20 mouse cellular contexts compared by ENCODE assay signal in genomic region chr1:63434052-63434451, GRCm38 (mm10). TPM values are rescaled to one million over a fixed set of nuclear protein-coding genes. Genes with fewer than 3 reads are reported as not detected.
DNase-seq lines count a peak whose midpoint lies in the region; ATAC-seq and TF ChIP-seq lines count a peak whose summit lies in the region.
"Had no signal": no experiment of that assay in that cellular context is flagged by ENCODE, and none has a peak within 500 bp of the region (broad histone marks: within the 10 kb centered on the region; RNA-seq: fewer than 3 reads in every experiment).

No protein-coding gene starts in this region.

- H3K4me3 ChIP-seq in heart, postnatal 0 days (ENCODE audit: low read depth, low read length) = no peak overlapping the region
- no peak overlapping the region for H3K4me3 ChIP-seq in liver, postnatal 0 days (ENCODE audit: low read depth, low read length)
- H3K4me3 ChIP-seq in liver, embryonic 11.5 days (ENCODE audit: low read depth, low read length) = no peak overlapping the region
- H3K4me3 ChIP-seq in midbrain, embryonic 15.5 days = no peak overlapping the region
- no peak overlapping the region for H3K4me3 ChIP-seq in midbrain, embryonic 14.5 days (replicated peaks; ENCODE audit: low read depth, low read length)
- H3K4me3 ChIP-seq: embryonic facial prominence, embryonic 13.5 days; forebrain, embryonic 12.5 days; heart, adult 2 months; hindbrain, embryonic 12.5 days had no signal

- H3K36me3 ChIP-seq in heart, postnatal 0 days (replicated peaks; ENCODE audit: control insufficient read depth, insufficient read depth, low read length) = no peaks in the 10 kb centered on the region
- H3K36me3 ChIP-seq in liver, postnatal 0 days (replicated peaks; ENCODE audit: insufficient read depth, low read length) = no peaks in the 10 kb centered on the region
- no peaks in the 10 kb centered on the region for H3K36me3 ChIP-seq in liver, embryonic 11.5 days (ENCODE audit: control insufficient read depth, insufficient read depth, low read length)
- no peaks in the 10 kb centered on the region for H3K36me3 ChIP-seq in midbrain, embryonic 15.5 days (replicated peaks)
- no peaks in the 10 kb centered on the region for H3K36me3 ChIP-seq in midbrain, embryonic 14.5 days (ENCODE audit: control insufficient read depth, insufficient read depth, low read length)
- H3K36me3 ChIP-seq: embryonic facial prominence, embryonic 13.5 days; forebrain, embryonic 12.5 days; hindbrain, embryonic 12.5 days had no signal

- no peaks in the 10 kb centered on the region for H3K9me3 ChIP-seq in heart, postnatal 0 days (replicated peaks; ENCODE audit: control insufficient read depth, low read length)
- H3K9me3 ChIP-seq in liver, postnatal 0 days (ENCODE audit: low read length) = no peaks in the 10 kb centered on the region
- H3K9me3 ChIP-seq in liver, embryonic 11.5 days (ENCODE audit: control insufficient read depth, low read length) = no peaks in the 10 kb centered on the region
- no peaks in the 10 kb centered on the region for H3K9me3 ChIP-seq in midbrain, embryonic 15.5 days
- H3K9me3 ChIP-seq in midbrain, embryonic 14.5 days (ENCODE audit: control insufficient read depth, low read length) = no peaks in the 10 kb centered on the region
- H3K9me3 ChIP-seq: embryonic facial prominence, embryonic 13.5 days; forebrain, embryonic 12.5 days; hindbrain, embryonic 12.5 days had no signal

- H3K9ac ChIP-seq in heart, postnatal 0 days (replicated peaks; ENCODE audit: low read depth, low read length) = no peak overlapping the region
- H3K9ac ChIP-seq in liver, postnatal 0 days (replicated peaks) = no peak overlapping the region
- no peak overlapping the region for H3K9ac ChIP-seq in liver, embryonic 11.5 days (ENCODE audit: low read depth, low read length)
- H3K9ac ChIP-seq in midbrain, embryonic 15.5 days = no peak overlapping the region
- no peak overlapping the region for H3K9ac ChIP-seq in midbrain, embryonic 14.5 days (replicated peaks; ENCODE audit: low read length)
- H3K9ac ChIP-seq: embryonic facial prominence, embryonic 13.5 days; forebrain, embryonic 12.5 days; hindbrain, embryonic 12.5 days had no signal

- DNase-seq in heart, postnatal 0 days (ENCODE audit: low spot score) = peak; percentile 18
- DNase-seq in heart, postnatal 4 days = no peak
- no peak for DNase-seq in liver, postnatal 0 days
- DNase-seq in liver, embryonic 11.5 days (ENCODE audit: low spot score) = no peak
- no peak for DNase-seq in midbrain, embryonic 14.5 days
- DNase-seq in embryo, embryonic 10.5 days (ENCODE audit: low spot score) = no peak
- DNase-seq: adrenal gland, postnatal 10 days; cerebellum, adult 11-12 months; cerebellum, adult 9-10 months; cerebellum, postnatal 25 days; gastrocnemius, postnatal 10 days; heart, adult 2 months; heart, postnatal 36 days had no signal

- no peaks in the 10 kb centered on the region; the same call in 1 of the 2 replicates for H3K4me1 ChIP-seq in heart, postnatal 0 days (ENCODE audit: control insufficient read depth, insufficient read depth)
- no peaks in the 10 kb centered on the region for H3K4me1 ChIP-seq in liver, postnatal 0 days (ENCODE audit: insufficient read depth)
- no peaks in the 10 kb centered on the region for H3K4me1 ChIP-seq in liver, embryonic 11.5 days (replicated peaks; ENCODE audit: control insufficient read depth, insufficient read depth, low read length)
- H3K4me1 ChIP-seq in midbrain, embryonic 15.5 days = no peaks in the 10 kb centered on the region
- no peaks in the 10 kb centered on the region for H3K4me1 ChIP-seq in midbrain, embryonic 14.5 days (ENCODE audit: control insufficient read depth, insufficient read depth, low read length)
- H3K4me1 ChIP-seq: embryonic facial prominence, embryonic 13.5 days; hindbrain, embryonic 12.5 days had no signal

- H3K4me2 ChIP-seq in heart, postnatal 0 days (ENCODE audit: low read depth, low read length) = no peak overlapping the region
- H3K4me2 ChIP-seq in liver, postnatal 0 days (ENCODE audit: low read depth, low read length) = no peak overlapping the region
- no peak overlapping the region for H3K4me2 ChIP-seq in liver, embryonic 11.5 days
- no peak overlapping the region for H3K4me2 ChIP-seq in midbrain, embryonic 15.5 days
- no peak overlapping the region for H3K4me2 ChIP-seq in midbrain, embryonic 14.5 days (ENCODE audit: low read length)
- H3K4me2 ChIP-seq: embryonic facial prominence, embryonic 13.5 days; forebrain, embryonic 12.5 days; heart, embryonic 11.5 days; hindbrain, embryonic 12.5 days had no signal

- TF ChIP-seq EP300 in heart, postnatal 0 days (IDR thresholded peaks at IDR 0.05; ENCODE audit: low read depth) = no peak
- peak; percentile 89 for TF ChIP-seq EP300 in liver, postnatal 0 days (IDR thresholded peaks at IDR 0.05; ENCODE audit: low read depth)

- peak overlapping the region; percentile 31; the same call in 1 of the 2 replicates for H3K27ac ChIP-seq in heart, postnatal 0 days (ENCODE audit: low read depth)
- H3K27ac ChIP-seq in liver, postnatal 0 days (ENCODE audit: low read depth) = no peak overlapping the region
- no peak overlapping the region for H3K27ac ChIP-seq in liver, embryonic 11.5 days (ENCODE audit: low read depth, low read length)
- 0 out of 2 replicates have a peak overlapping the region, but pooled peaks have one; percentile 5 for H3K27ac ChIP-seq in midbrain, embryonic 15.5 days
- no peak overlapping the region for H3K27ac ChIP-seq in midbrain, embryonic 14.5 days (replicated peaks; ENCODE audit: low read depth, low read length)
- H3K27ac ChIP-seq: embryonic facial prominence, embryonic 13.5 days; forebrain, embryonic 12.5 days; heart, adult 2 months; hindbrain, embryonic 12.5 days had no signal

- no peak for ATAC-seq in heart, postnatal 0 days (ENCODE audit: insufficient read depth, low read depth)
- peak; percentile 41; the same call in 1 of the 2 replicates for ATAC-seq in liver, postnatal 0 days
- ATAC-seq in liver, embryonic 11.5 days (replicated peaks; ENCODE audit: low FRiP score) = no peak
- ATAC-seq in midbrain, embryonic 15.5 days (replicated peaks) = no peak
- ATAC-seq in midbrain, embryonic 14.5 days (ENCODE audit: low FRiP score, low TSS enrichment) = no peak
- ATAC-seq: forebrain, embryonic 16.5 days had no signal

- 43% methylated on average over 7 of the region's 7 CpGs for WGBS in heart, postnatal 0 days
- WGBS in liver, postnatal 0 days (ENCODE audit: insufficient replicate concordance) = 66% methylated on average over 7 of the region's 7 CpGs
- 64% methylated on average over 7 of the region's 7 CpGs for WGBS in liver, embryonic 11.5 days
- WGBS in midbrain, embryonic 15.5 days = 62% methylated on average over 7 of the region's 7 CpGs
- WGBS in midbrain, embryonic 14.5 days = 64% methylated on average over 7 of the region's 7 CpGs

- TF ChIP-seq CTCF in heart, postnatal 0 days (IDR thresholded peaks at IDR 0.05; ENCODE audit: low read depth) = no peak
- no peak for TF ChIP-seq CTCF in liver, postnatal 0 days (IDR thresholded peaks at IDR 0.05; ENCODE audit: low read depth)

- no peaks in the 10 kb centered on the region for H3K27me3 ChIP-seq in heart, postnatal 0 days (ENCODE audit: control insufficient read depth, insufficient read depth, low read length)
- H3K27me3 ChIP-seq in liver, postnatal 0 days (ENCODE audit: insufficient read depth, low read length) = no peaks in the 10 kb centered on the region
- no peaks in the 10 kb centered on the region for H3K27me3 ChIP-seq in liver, embryonic 11.5 days (replicated peaks; ENCODE audit: control insufficient read depth, insufficient read depth, low read length)
- H3K27me3 ChIP-seq in midbrain, embryonic 15.5 days (replicated peaks) = no peaks in the 10 kb centered on the region
- no peaks in the 10 kb centered on the region for H3K27me3 ChIP-seq in midbrain, embryonic 14.5 days (ENCODE audit: control insufficient read depth, insufficient read depth, low read length)
- H3K27me3 ChIP-seq: embryonic facial prominence, embryonic 13.5 days; forebrain, embryonic 12.5 days; hindbrain, embryonic 12.5 days had no signal

RNA-seq across cellular contexts. Expression of gene Adam23, which starts 11.6 kb away (rescaled TPM):
- total RNA-seq in heart, postnatal 0 days (2014; rRNA removed; ENCODE audit: low replicate concordance) = 3.7 and 8.9 TPM in 2 replicates
- 0.72 and 0.74 TPM in 2 replicates for polyA plus RNA-seq in heart, postnatal 0 days (2015; fragmentation: Nextera tagmentation; extraction: Ambion mirVana)
- 1 to 10 TPM; 1.1 to 2.5 TPM for total RNA-seq in heart, postnatal 4 days (2021)
- 4.5 and 6.1 TPM in 2 replicates for polyA plus RNA-seq in liver, postnatal 0 days (2015; fragmentation: Nextera tagmentation; extraction: Ambion mirVana)
- 0.84 and 1.3 TPM in 2 replicates for polyA plus RNA-seq in liver, embryonic 11.5 days (2014; fragmentation: Nextera tagmentation; extraction: Ambion mirVana)
- 14.3 and 14.4 TPM in 2 replicates for polyA plus RNA-seq in midbrain, embryonic 15.5 days (2015; fragmentation: Nextera tagmentation; extraction: Ambion mirVana)
- polyA plus RNA-seq in midbrain, embryonic 14.5 days (2014; fragmentation: Nextera tagmentation; extraction: Ambion mirVana) = 16.8 and 17.5 TPM in 2 replicates
- total RNA-seq: MEL had no signal

Comparison
In these comparisons a context has a peak if more than half of its experiments do, and no peak if none do; other contexts are left out.
1. H3K27ac ChIP-seq: peak in heart, postnatal 0 days (single experiment) and midbrain, embryonic 15.5 days (single experiment); none in liver, postnatal 0 days (single experiment), liver, embryonic 11.5 days (single experiment) and midbrain, embryonic 14.5 days (single experiment).